Mouse (Mus musculus): ENCODE results near the gene Kcnk2. TPM values are rescaled to one million over a fixed set of nuclear protein-coding genes. Genes with fewer than 3 reads are reported as not detected.

Gene Kcnk2
- polyA plus RNA-seq (2012; rRNA removed) = 15.0 and 19.0 TPM in 2 replicates

- TF ChIP-seq CTCF (IDR thresholded peaks at IDR 0.05; ENCODE audit: insufficient read depth, low read length) = no peak
- no peak for TF ChIP-seq POLR2A (IDR thresholded peaks at IDR 0.05; ENCODE audit: borderline replicate concordance, extremely low read depth, low read depth, low read length)
- no peak for DNase-seq
- Histone ChIP-seq H3K4me1 (ENCODE audit: control insufficient read depth, insufficient read depth, low read length) (peaks cover 9% of the 10 kb centered on the region), H3K4me3 (replicated peaks; ENCODE audit: extremely low read depth, low read depth, low read length) (no peak within 1 kb of the TSS)
- WGBS = 21% methylated on average over 14 of the region's 14 CpGs
Measured at GRCm38 (mm10) chr1:189402223-189402943, at the start of gene Kcnk2. Kcnk2 (minus strand) TSS chr1:189402273.

GRCm38 (mm10) chr1:189440741-189441140 lies 38.7 kb upstream of the Kcnk2 start:
- no peak for DNase-seq
- TF ChIP-seq CTCF (IDR thresholded peaks at IDR 0.05; ENCODE audit: insufficient read depth, low read length) (no peak), POLR2A (IDR thresholded peaks at IDR 0.05; ENCODE audit: borderline replicate concordance, extremely low read depth, low read depth, low read length) (no peak)
- H3K4me3 ChIP-seq (replicated peaks; ENCODE audit: extremely low read depth, low read depth, low read length) = no peak overlapping the region
- WGBS = 78% methylated on average over 9 of the region's 9 CpGs
- H3K4me1 ChIP-seq (ENCODE audit: control insufficient read depth, insufficient read depth, low read length) = no peaks in the 10 kb centered on the region

DNA sequence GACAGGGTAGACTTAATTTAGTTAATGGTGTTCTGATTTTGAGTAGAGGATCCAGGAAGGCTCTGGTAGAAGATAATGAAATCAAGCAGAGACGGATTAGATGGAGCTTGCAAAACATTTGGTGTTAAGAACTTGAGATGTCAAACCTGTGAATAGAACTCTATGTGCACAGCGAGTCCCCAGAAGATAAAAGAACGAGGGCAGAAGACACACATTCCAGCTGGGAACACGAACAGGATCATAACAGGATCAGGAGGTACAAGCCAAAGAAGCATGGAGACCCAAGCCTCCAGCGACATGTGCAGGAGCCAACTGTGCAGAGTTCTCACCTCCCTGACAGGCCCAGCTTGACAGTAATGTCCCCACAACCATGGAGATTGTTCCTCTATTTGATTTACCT lies 35.1 kb upstream of the Kcnk2 start:
- WGBS = 73% methylated on average over 5 of the region's 5 CpGs

GRCm38 (mm10) chr1:189435452-189435851 lies 33.4 kb upstream of the Kcnk2 start:
- TF ChIP-seq CTCF (IDR thresholded peaks at IDR 0.05; ENCODE audit: insufficient read depth, low read length) (no peak), POLR2A (IDR thresholded peaks at IDR 0.05; ENCODE audit: borderline replicate concordance, extremely low read depth, low read depth, low read length) (no peak)
- H3K4me1 ChIP-seq (ENCODE audit: control insufficient read depth, insufficient read depth, low read length) = no peaks in the 10 kb centered on the region
- no peak overlapping the region for H3K4me3 ChIP-seq (replicated peaks; ENCODE audit: extremely low read depth, low read depth, low read length)
- DNase-seq = no peak
- 88% methylated on average over 10 of the region's 10 CpGs for WGBS

More for the DNA sequence above, 35.1 kb upstream of the Kcnk2 start:
- no peak overlapping the region for H3K4me3 ChIP-seq (replicated peaks; ENCODE audit: extremely low read depth, low read depth, low read length)
- no peak for DNase-seq
- no peaks in the 10 kb centered on the region for H3K4me1 ChIP-seq (ENCODE audit: control insufficient read depth, insufficient read depth, low read length)
- no peak for TF ChIP-seq POLR2A (IDR thresholded peaks at IDR 0.05; ENCODE audit: borderline replicate concordance, extremely low read depth, low read depth, low read length)
- TF ChIP-seq CTCF (IDR thresholded peaks at IDR 0.05; ENCODE audit: insufficient read depth, low read length) = no peak

DNA sequence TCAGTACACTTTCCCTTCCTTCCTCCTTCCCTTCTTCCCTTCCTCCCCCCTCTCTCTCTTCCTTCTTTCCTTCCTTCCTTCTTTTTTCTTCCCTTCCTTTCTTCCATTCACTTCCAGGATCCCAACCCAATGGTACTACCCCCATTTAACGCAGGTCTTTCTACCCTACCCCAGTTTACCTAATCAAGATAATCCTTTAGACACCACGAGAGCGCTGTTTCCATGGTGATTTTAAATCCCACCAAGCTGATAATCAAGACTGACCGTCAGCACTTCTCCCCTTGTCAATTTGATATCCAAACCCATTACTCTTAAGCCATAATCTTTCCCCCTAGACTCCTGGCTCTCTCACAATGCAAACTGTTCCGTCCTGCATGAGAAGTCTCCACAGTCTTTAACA lies 29.4 kb upstream of the Kcnk2 start:
- TF ChIP-seq CTCF (IDR thresholded peaks at IDR 0.05; ENCODE audit: insufficient read depth, low read length) (no peak), POLR2A (IDR thresholded peaks at IDR 0.05; ENCODE audit: borderline replicate concordance, extremely low read depth, low read depth, low read length) (no peak)
- Histone ChIP-seq H3K4me1 (ENCODE audit: control insufficient read depth, insufficient read depth, low read length) (no peaks in the 10 kb centered on the region), H3K4me3 (replicated peaks; ENCODE audit: extremely low read depth, low read depth, low read length) (no peak overlapping the region)
- DNase-seq = no peak
- 53% methylated on average over 5 of the region's 5 CpGs for WGBS

DNA sequence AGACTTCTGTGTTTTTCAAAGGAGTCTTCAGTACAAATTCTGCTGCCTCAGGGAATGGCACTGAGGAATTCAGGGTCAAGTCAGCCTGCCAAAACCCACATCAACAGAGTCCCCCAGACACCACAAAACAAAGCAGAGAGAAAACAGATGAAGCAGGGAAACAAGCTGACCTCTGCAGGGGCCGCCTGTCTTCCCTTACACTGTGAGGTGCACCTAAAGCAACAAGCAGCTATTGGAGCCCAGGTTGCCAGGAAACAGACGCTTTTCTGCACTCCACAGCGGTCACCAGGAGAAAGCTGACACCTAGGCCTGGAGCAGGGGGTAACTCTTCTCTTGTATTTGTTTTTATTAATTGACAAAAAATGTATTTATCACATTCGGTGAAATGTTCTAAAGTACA lies 28.5 kb upstream of the Kcnk2 start:
- H3K4me1 ChIP-seq (ENCODE audit: control insufficient read depth, insufficient read depth, low read length) = no peaks in the 10 kb centered on the region
- TF ChIP-seq CTCF (IDR thresholded peaks at IDR 0.05; ENCODE audit: insufficient read depth, low read length) (no peak), POLR2A (IDR thresholded peaks at IDR 0.05; ENCODE audit: borderline replicate concordance, extremely low read depth, low read depth, low read length) (no peak)
- no peak for DNase-seq
- no peak overlapping the region for H3K4me3 ChIP-seq (replicated peaks; ENCODE audit: extremely low read depth, low read depth, low read length)
- WGBS = 54% methylated on average over 4 of the region's 4 CpGs

- Histone ChIP-seq H3K4me3 (replicated peaks; ENCODE audit: extremely low read depth, low read depth, low read length) (no peak overlapping the region), H3K4me1 (ENCODE audit: control insufficient read depth, insufficient read depth, low read length) (no peaks in the 10 kb centered on the region)
- DNase-seq = no peak
- 45% methylated on average over 10 of the region's 10 CpGs for WGBS
- TF ChIP-seq CTCF (IDR thresholded peaks at IDR 0.05; ENCODE audit: insufficient read depth, low read length) (no peak), POLR2A (IDR thresholded peaks at IDR 0.05; ENCODE audit: borderline replicate concordance, extremely low read depth, low read depth, low read length) (no peak)
Measured at GRCm38 (mm10) chr1:189429566-189429965, 27.5 kb upstream of the Kcnk2 start.

GRCm38 (mm10) chr1:189426252-189426651 lies 24.2 kb upstream of the Kcnk2 start:
- TF ChIP-seq CTCF (IDR thresholded peaks at IDR 0.05; ENCODE audit: insufficient read depth, low read length) (no peak), POLR2A (IDR thresholded peaks at IDR 0.05; ENCODE audit: borderline replicate concordance, extremely low read depth, low read depth, low read length) (no peak)
- DNase-seq = no peak
- H3K4me1 ChIP-seq (ENCODE audit: control insufficient read depth, insufficient read depth, low read length) = no peaks in the 10 kb centered on the region
- no peak overlapping the region for H3K4me3 ChIP-seq (replicated peaks; ENCODE audit: extremely low read depth, low read depth, low read length)
- WGBS = 85% methylated on average over 11 of the region's 11 CpGs

DNA sequence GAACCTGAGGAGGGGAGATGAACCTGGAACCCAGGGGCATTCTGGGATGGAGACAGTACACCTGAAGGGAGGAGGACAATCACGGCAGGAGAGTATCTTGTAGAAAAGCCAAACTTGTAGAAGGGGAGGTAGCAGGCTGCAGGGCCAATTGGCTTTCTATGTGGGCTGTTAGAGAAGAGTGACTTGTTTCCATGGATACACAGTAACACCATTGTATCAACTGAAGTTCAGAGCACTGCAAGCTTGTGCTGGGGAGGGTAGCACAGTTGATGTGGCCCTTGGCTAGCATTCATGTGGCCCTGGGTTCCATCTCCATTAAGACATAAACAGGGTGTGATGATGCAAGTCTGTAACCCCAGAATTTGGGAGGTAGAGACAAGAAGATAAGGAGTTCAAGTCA lies 17.8 kb upstream of the Kcnk2 start:
- 61% methylated on average over 1 of the region's 1 CpGs for WGBS
- no peak for TF ChIP-seq CTCF (IDR thresholded peaks at IDR 0.05; ENCODE audit: insufficient read depth, low read length)
- no peak for TF ChIP-seq POLR2A (IDR thresholded peaks at IDR 0.05; ENCODE audit: borderline replicate concordance, extremely low read depth, low read depth, low read length)
- Histone ChIP-seq H3K4me1 (ENCODE audit: control insufficient read depth, insufficient read depth, low read length) (no peaks in the 10 kb centered on the region), H3K4me3 (replicated peaks; ENCODE audit: extremely low read depth, low read depth, low read length) (no peak overlapping the region)
- no peak for DNase-seq

DNA sequence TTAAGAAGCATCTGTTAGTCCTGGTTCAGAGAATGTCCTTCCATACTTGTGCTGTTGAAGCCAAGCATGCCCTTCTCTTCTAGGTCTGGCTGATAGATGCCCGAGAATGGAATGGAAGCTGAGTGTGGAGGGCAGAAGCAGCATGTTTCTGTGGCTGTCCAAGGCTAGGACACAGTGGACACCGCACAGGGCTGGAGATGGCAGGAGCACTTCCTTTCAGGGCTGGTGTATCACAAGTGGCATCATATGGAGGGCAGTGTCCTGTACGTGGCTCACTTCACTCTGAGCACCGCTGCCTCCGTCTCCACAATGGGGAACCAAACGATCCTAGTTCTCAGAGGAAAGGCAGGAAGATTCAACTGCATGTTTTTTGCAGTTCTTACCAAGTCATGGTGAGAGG lies 7.8 kb upstream of the Kcnk2 start:
- TF ChIP-seq POLR2A (IDR thresholded peaks at IDR 0.05; ENCODE audit: borderline replicate concordance, extremely low read depth, low read depth, low read length) = no peak
- TF ChIP-seq CTCF (IDR thresholded peaks at IDR 0.05; ENCODE audit: insufficient read depth, low read length) = no peak
- Histone ChIP-seq H3K4me1 (ENCODE audit: control insufficient read depth, insufficient read depth, low read length) (no peaks in the 10 kb centered on the region; the same call in none of the 2 replicates), H3K4me3 (replicated peaks; ENCODE audit: extremely low read depth, low read depth, low read length) (no peak overlapping the region)
- 92% methylated on average over 6 of the region's 6 CpGs for WGBS
- no peak for DNase-seq
